Mouse (Mus musculus) urinary bladder, postnatal 25 days (tissue): Measurements from ENCODE around the gene Snai1.

Experiments
- DNase-seq: peaks from one replicate; pipeline ENCODE4 v3.0.0; 2022; ENCODE audit warnings: low spot score

The Snai1 gene

GRCm38 (mm10) chr2:167537476-167538297 lies at the start of gene Snai1:
Snai1 (plus strand) TSS chr2:167538195.
- peak; percentile 90 for DNase-seq

DNA sequence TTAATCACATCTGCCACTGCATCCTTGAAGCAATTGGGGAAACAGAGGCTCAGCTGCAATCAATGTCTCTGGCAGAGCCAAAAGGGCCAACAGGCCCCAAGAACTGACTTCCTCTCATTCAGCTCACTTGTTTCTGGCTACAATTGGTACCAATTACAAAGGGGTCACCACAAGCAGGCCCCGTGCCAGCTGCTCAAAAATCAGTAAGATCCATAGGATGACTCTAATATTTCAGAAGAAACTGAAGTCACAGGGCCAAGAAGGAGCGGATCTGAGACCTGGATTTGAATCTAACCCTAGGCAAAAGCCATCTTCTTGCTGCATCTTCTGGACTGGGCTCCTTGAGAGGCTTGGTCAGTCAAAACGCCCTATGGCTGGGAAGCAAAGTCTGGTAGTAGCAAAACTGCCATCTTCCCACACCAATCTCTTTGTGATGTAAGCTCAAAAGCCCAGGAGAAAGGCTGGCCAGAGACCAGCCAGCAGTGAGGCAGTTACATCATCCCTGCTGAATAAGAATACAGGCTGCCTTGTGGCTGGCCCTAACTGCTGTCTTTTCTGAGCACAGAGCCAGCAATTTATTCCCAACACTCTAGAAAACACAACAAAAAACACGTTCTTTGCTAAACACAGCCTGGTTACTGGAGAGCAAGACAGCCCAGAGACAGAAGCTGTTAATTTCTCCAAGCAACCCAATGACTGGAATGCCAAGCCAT lies 47.0 kb upstream of the Snai1 start:
- no peak for DNase-seq

- DNase-seq, result peak; percentile 35
Observed at GRCm38 (mm10) chr2:167491757-167492708, 46.0 kb upstream of the Snai1 start, which contains the start of gene Rnf114. Rnf114 (plus strand) TSS chr2:167492645.

DNA sequence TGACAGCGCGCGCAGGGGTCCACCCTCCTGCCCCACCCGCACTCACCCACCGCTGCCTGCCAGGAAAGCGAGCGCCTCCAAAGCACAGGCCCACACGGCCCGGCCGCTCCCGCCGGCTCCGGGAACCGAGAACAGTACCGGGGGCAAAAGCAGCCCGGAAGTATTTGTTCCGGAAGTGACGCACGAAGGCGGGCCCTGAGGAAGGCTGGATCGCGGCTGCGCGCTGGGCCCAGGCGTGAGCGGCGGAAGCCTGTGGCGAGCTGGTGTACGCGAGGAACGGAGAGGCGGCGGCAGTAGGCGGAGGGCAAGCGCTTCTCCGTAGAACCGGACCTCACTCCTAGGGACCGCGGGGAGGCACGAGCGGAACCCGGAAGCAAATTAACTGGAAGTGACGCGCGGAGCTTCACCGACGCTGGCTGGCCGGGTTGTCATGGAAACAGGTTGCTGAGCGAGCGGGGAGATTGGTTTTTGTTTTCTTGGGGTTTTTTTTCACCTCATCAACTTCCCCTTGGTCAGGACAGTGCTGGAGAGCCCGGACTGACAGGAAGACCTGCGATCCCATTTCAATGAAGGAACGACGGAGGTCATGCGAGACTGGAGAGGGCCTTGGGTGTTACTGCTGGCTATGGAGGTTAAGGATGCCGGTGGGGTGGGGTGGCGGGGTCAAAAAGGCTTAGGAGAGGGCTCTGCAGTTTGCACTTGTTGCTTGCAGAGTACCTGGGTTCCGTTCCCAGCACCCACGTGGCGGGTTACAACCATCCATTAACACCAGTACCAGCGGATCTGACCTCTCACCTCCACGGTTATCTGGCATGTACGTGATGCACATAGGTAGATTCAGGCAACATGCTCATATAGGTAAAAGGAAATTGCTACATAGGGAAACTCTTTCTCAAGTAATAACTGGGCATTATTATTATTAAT lies 45.0 kb upstream of the Snai1 start, which contains the start of gene Spata2:
Gene Spata2 (minus strand): TSS at position 175 of the 924 bp plus-strand sequence.
- peak; percentile 95 for DNase-seq

- DNase-seq, result no peak
Observed at GRCm38 (mm10) chr2:167496437-167496836, 41.6 kb upstream of the Snai1 start.

DNA sequence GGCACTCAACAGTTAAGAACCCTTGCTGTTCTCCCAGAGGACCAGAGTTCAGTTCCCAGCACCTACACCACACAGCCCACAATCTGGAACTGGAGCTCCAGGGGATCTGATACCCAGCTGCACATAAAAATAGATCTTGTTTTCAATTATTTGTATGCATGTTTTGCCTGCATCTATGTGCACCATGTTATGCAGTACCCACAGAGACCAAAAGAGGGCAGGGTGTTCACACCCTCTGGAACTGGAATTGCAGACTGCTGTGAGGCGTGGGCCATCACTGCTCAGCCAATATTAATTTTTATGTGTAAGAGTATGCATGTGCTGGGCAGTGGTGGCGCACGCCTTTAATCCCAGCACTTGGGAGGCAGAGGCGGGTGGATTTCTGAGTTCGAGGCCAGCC lies 40.7 kb upstream of the Snai1 start:
- DNase-seq, result no peak

DNA sequence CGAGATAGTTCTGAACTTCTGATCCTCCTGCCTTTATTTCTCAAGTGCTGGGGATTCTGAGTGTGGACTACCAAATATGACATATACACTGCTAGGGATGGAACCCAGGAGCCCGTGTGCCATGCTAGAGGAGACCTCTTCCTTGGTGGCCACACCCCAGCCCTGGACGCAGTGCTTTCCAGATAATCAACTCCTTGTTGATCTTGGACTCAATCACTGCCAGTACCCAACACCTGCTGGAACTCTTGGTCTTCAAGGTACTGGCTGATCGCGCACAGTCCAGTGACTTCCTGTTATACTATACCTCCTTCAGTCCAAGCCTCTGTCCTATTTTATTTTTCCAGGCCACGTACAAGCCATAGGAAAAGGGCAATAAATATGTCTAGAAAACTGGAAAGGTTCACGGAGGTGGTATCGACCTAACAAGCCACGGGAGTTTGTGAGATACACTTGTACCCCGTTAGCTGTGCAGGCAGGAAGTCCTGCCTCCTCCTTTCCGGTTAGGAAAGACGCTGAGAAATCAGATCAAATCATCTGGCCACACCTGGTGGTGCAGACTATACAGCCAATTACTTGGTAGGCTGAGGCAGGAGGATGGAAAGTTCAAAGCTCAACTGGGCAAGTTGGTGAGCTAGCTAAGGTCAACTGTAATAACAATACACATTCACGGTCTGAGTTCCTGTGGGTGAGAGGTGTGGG lies 35.3 kb upstream of the Snai1 start:
- DNase-seq, result no peak

GRCm38 (mm10) chr2:167503253-167503895 lies 34.6 kb upstream of the Snai1 start:
- DNase-seq, result peak; percentile 87

DNA sequence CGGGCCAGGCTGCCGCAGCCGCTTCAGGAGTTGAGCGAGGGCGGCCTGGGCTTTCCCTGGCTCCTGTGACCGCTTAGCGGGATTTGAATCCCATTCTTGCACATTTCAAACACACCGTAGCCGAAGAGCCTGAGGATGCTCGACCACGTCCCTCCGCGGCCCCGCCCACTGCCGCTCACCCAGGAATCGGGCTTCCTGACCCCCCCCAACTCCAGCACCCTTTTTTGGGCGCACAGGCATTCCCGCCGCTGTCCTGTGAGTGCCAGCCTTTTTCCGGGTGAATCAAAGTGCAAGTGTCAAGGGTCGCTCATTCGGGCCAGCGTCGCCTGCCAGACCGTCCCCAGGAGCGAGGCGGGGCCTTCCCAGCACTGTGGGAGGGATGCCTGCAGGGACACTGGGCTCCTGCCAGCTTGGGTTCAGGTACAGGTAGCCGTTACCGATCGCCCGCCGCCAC lies 34.1 kb upstream of the Snai1 start:
- DNase-seq, result peak; percentile 55

DNA sequence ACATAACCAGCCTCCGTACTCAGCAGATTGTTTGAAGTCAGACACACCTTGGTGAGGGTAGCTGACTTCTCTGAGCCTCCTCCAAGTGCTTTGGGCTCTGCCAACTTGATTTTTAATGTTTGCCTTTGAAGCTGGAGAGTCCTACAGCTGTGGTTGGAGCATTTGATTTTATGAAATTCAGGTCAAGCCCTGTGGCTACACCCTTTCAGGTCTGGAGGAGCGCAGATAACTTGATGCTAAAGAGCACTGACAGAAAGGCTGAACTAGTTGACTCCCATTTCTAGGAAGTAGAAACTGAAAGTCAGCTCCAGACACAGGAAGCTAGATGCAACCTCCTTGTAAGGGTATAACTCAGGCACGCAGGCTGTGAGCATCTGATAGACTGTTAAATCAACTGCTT lies 32.9 kb upstream of the Snai1 start:
- DNase-seq, result no peak

- DNase-seq, result no peak
Observed at GRCm38 (mm10) chr2:167506546-167507260, 31.3 kb upstream of the Snai1 start.

DNA sequence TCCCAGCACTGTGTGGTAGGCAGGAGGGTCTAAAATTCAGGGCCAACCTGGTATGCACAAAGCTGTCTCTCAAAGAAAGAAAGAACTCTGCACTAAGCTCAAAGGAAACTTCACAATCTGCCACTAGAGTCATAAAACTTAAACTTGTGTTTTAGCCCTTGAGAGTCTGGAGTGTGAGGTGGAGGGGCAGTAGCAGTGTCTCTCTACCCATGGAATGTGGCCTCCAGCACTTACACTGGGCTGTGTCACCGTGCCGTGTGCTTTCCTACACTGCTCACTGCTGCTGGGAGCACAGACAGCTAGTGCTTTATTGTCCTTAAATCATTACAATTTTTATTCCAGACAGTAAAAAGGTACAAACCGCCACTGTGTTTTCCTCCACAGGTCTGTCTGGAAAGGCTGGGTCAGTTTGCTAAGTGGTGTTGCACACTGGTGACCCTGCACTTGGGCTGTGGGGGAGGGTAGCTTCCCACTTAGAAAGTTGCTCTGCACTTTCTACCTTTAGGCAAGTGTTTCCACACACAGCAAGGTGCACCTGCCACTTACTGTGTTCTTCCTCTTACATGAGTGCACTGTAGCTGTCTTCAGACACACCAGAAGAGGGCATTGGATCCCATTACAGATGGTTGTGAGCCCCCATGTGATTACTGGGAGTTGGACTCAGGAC lies 30.1 kb upstream of the Snai1 start:
- no peak for DNase-seq

- no peak for DNase-seq
Observed at GRCm38 (mm10) chr2:167508569-167508968, 29.4 kb upstream of the Snai1 start.

DNA sequence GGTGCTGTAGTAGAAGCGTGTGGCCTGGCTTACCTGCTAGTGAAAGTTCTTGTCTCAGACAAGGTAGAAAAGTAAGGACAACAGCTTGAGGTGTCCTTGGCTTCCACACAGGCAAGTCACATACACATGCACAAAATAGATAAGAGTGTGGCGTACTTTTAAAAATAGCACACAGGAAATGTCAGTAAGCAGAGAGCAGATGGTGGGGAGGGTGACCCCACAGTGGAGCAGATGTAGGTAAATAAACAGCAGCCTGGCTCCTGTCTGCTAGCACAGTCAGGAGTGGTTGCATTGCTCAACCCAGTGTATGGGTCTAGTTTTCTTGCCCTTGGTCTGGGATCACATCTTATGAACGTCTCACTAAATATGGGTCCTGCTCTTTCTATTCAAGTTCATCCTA lies 27.5 kb upstream of the Snai1 start:
- DNase-seq, result no peak

GRCm38 (mm10) chr2:167512365-167512764 lies 25.6 kb upstream of the Snai1 start:
- no peak for DNase-seq

DNA sequence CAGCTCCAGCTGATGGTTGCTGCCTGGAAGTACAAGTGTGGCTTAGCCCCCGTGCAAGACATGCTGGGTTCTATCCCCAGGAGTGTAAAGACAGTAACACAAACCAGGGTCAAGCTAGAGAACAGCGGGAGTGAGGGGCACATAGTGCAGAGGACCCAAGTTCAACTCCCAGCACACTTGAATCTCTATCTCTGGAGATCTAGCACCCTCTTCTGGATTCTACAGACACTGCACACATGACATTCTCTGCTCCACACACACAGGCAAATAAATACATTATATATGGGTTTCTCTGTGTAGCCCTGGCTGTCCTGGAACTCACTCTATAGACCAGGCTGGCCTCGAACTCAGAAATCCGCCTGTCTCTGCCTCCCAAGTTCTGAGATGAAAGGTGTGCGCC lies 25.0 kb upstream of the Snai1 start:
- no peak for DNase-seq

- DNase-seq, result no peak
Observed at GRCm38 (mm10) chr2:167514641-167515040, 23.4 kb upstream of the Snai1 start.

GRCm38 (mm10) chr2:167515688-167516087 lies 22.3 kb upstream of the Snai1 start:
- no peak for DNase-seq
